Mouse (Mus musculus) neural tube, embryonic 13.5 days (tissue): Measurements from ENCODE around the gene Bcl7a. TPM values are rescaled to one million over a fixed set of nuclear protein-coding genes. Genes with fewer than 3 reads are reported as not detected.

Source experiments
- ATAC-seq: fragments of 200-750 bp; cut with Nextera tagmentation; 2 replicates; pipeline ENCODE4 v1.8.0; 2017; ENCODE audit warnings: low read depth, mild to moderate bottlenecking, moderate TSS enrichment, moderate library complexity
- H3K27ac ChIP-seq: fragments of 300-500 bp; sonication (generic); replicated peaks from 2 replicates; pipeline ENCODE4 v1.5.1; 2015; ENCODE audit warnings: moderate library complexity, mild to moderate bottlenecking, inconsistent platforms
- H3K27me3 ChIP-seq: fragments of 300-500 bp; sonication (generic); 2 replicates; pipeline ENCODE4 v1.6.1; 2015; ENCODE audit warnings: mild to moderate bottlenecking, inconsistent platforms
- H3K36me3 ChIP-seq: fragments of 300-500 bp; sonication (generic); 2 replicates; pipeline ENCODE4 v1.6.1; 2015; ENCODE audit warnings: mild to moderate bottlenecking, inconsistent platforms
- H3K4me1 ChIP-seq: fragments of 300-500 bp; sonication (generic); replicated peaks from 2 replicates; pipeline ENCODE4 v1.6.1; 2015; ENCODE audit warnings: inconsistent platforms
- H3K4me2 ChIP-seq: fragments of 300-500 bp; sonication (generic); 2 replicates; pipeline ENCODE4 v1.6.1; 2015; ENCODE audit warnings: inconsistent platforms, mild to moderate bottlenecking, moderate library complexity
- H3K4me3 ChIP-seq: fragments of 300-500 bp; sonication (generic); 2 replicates; pipeline ENCODE4 v1.5.1; 2015; ENCODE audit warnings: mild to moderate bottlenecking, inconsistent platforms
- H3K9ac ChIP-seq: fragments of 300-500 bp; sonication (generic); 2 replicates; pipeline ENCODE4 v1.6.1; 2015; ENCODE audit warnings: moderate library complexity, mild to moderate bottlenecking, inconsistent platforms
- H3K9me3 ChIP-seq: fragments of 300-500 bp; sonication (generic); 2 replicates; pipeline ENCODE4 v1.6.1; 2016; ENCODE audit warnings: inconsistent platforms
- WGBS: fragments of 180-500 bp; shearing (Covaris S2); methylation state at CpG from one replicate; pipeline ENCODE4 v1.1.7; 2015; 5-methylcytosine and 5-hydroxymethylcytosine counted together
- polyA plus RNA-seq: library from polyadenylated mRNA; unstranded; fragments of >200 nt; fragmentation: Nextera tagmentation; extraction: Ambion mirVana; gene quantifications from 2 replicates; pipeline ENCODE4 v1.2.1, GENCODE M21; 2015

Gene Bcl7a
- polyA plus RNA-seq, result 47.4 and 52.6 TPM in 2 replicates

GRCm38 (mm10) chr5:123343707-123344627 is at the start of gene Bcl7a:
Gene Bcl7a (plus strand): TSS chr5:123343834.
- Histone ChIP-seq H3K9ac (peak within 1 kb of the TSS; percentile 89), H3K4me3 (peak within 1 kb of the TSS; percentile 63), H3K4me1 (peaks cover 38% of the 10 kb centered on the region), H3K9me3 (no peaks in the 10 kb centered on the region), H3K27me3 (no peaks in the 10 kb centered on the region), H3K27ac (peak within 1 kb of the TSS; percentile 99), H3K36me3 (no peaks in the 10 kb centered on the region), H3K4me2 (peak within 1 kb of the TSS; percentile 89)
- peak; percentile 91 for ATAC-seq
- whole genome bisulfite sequencing, result 1% methylated on average over 68 of the region's 69 CpGs

GRCm38 (mm10) chr5:123294653-123295052 is 49.0 kb upstream of the Bcl7a start:
- Histone ChIP-seq H3K9ac (0 out of 2 replicates have a peak overlapping the region, but pooled peaks have one; percentile 47), H3K9me3 (no peaks in the 10 kb centered on the region), H3K27ac (peak overlapping the region; percentile 38; the same call in 1 of the 2 replicates), H3K4me2 (no peak overlapping the region), H3K36me3 (no peaks in the 10 kb centered on the region), H3K27me3 (no peaks in the 10 kb centered on the region), H3K4me3 (no peak overlapping the region), H3K4me1 (peaks cover 14% of the 10 kb centered on the region)
- WGBS, result 59% methylated on average over 9 of the region's 9 CpGs
- no peak for ATAC-seq

- no peaks in the 10 kb centered on the region for H3K27me3 ChIP-seq
- H3K9me3 ChIP-seq, result no peaks in the 10 kb centered on the region
- peaks cover 30% of the 10 kb centered on the region for H3K4me1 ChIP-seq
- no peak overlapping the region for H3K4me2 ChIP-seq
- no peak overlapping the region for H3K4me3 ChIP-seq
- H3K9ac ChIP-seq, result no peak overlapping the region
- WGBS, result 68% methylated on average over 12 of the region's 12 CpGs
- H3K27ac ChIP-seq, result no peak overlapping the region
- no peaks in the 10 kb centered on the region for H3K36me3 ChIP-seq
- ATAC-seq, result no peak
These were observed 47.3 kb upstream of the Bcl7a start for GRCm38 (mm10) chr5:123296224-123296806.

- H3K27me3 ChIP-seq, result no peaks in the 10 kb centered on the region
- no peak overlapping the region for H3K27ac ChIP-seq
- 63% methylated on average over 23 of the region's 23 CpGs for WGBS
- no peak for ATAC-seq
- H3K4me3 ChIP-seq, result no peak overlapping the region
- H3K4me2 ChIP-seq, result no peak overlapping the region
- no peak overlapping the region for H3K9ac ChIP-seq
- H3K4me1 ChIP-seq, result peaks cover 39% of the 10 kb centered on the region
- H3K36me3 ChIP-seq, result no peaks in the 10 kb centered on the region
- H3K9me3 ChIP-seq, result no peaks in the 10 kb centered on the region
These were observed 46.5 kb upstream of the Bcl7a start for GRCm38 (mm10) chr5:123296972-123297754.

GRCm38 (mm10) chr5:123297830-123298229 is 45.8 kb upstream of the Bcl7a start:
- Histone ChIP-seq H3K4me1 (peaks cover 45% of the 10 kb centered on the region), H3K4me2 (no peak overlapping the region), H3K9ac (no peak overlapping the region), H3K36me3 (no peaks in the 10 kb centered on the region), H3K4me3 (no peak overlapping the region), H3K9me3 (no peaks in the 10 kb centered on the region), H3K27ac (no peak overlapping the region), H3K27me3 (no peaks in the 10 kb centered on the region)
- 75% methylated on average over 7 of the region's 7 CpGs for WGBS
- ATAC-seq, result no peak

GRCm38 (mm10) chr5:123298526-123298925 is 45.1 kb upstream of the Bcl7a start:
- no peak overlapping the region for H3K9ac ChIP-seq
- ATAC-seq, result no peak
- no peaks in the 10 kb centered on the region for H3K27me3 ChIP-seq
- 88% methylated on average over 6 of the region's 6 CpGs for WGBS
- H3K27ac ChIP-seq, result no peak overlapping the region
- H3K4me3 ChIP-seq, result no peak overlapping the region
- H3K4me1 ChIP-seq, result peaks cover 47% of the 10 kb centered on the region
- H3K9me3 ChIP-seq, result no peaks in the 10 kb centered on the region
- no peak overlapping the region for H3K4me2 ChIP-seq
- H3K36me3 ChIP-seq, result no peaks in the 10 kb centered on the region

GRCm38 (mm10) chr5:123300496-123301034 is 43.1 kb upstream of the Bcl7a start:
- Histone ChIP-seq H3K36me3 (no peaks in the 10 kb centered on the region), H3K4me1 (peaks cover 35% of the 10 kb centered on the region), H3K27ac (peak overlapping the region; percentile 87), H3K27me3 (peaks cover 3% of the 10 kb centered on the region; the same call in 1 of the 2 replicates), H3K4me2 (no peak overlapping the region), H3K9me3 (no peaks in the 10 kb centered on the region), H3K9ac (peak overlapping the region; percentile 44), H3K4me3 (no peak overlapping the region)
- peak; percentile 59 for ATAC-seq
- WGBS, result 37% methylated on average over 8 of the region's 8 CpGs

- ATAC-seq, result no peak
- 17% methylated on average over 20 of the region's 20 CpGs for WGBS
- H3K9ac ChIP-seq, result 0 out of 2 replicates have a peak overlapping the region, but pooled peaks have one; percentile 8
These were observed 41.7 kb upstream of the Bcl7a start for GRCm38 (mm10) chr5:123301780-123302521.

GRCm38 (mm10) chr5:123307630-123308282 is 35.9 kb upstream of the Bcl7a start:
- Histone ChIP-seq H3K36me3 (no peaks in the 10 kb centered on the region), H3K4me2 (peak overlapping the region; percentile 31), H3K9ac (no peak overlapping the region), H3K27me3 (peaks cover 3% of the 10 kb centered on the region; the same call in 1 of the 2 replicates), H3K27ac (peak overlapping the region; percentile 67), H3K4me3 (no peak overlapping the region), H3K9me3 (no peaks in the 10 kb centered on the region), H3K4me1 (peaks cover 25% of the 10 kb centered on the region)
- peak; percentile 84 for ATAC-seq
- WGBS, result 29% methylated on average over 18 of the region's 18 CpGs

More at GRCm38 (mm10) chr5:123301780-123302521, 41.7 kb upstream of the Bcl7a start:
- H3K27me3 ChIP-seq, result peaks cover 3% of the 10 kb centered on the region; the same call in 1 of the 2 replicates
- H3K4me2 ChIP-seq, result 0 out of 2 replicates have a peak overlapping the region, but pooled peaks have one; percentile 0
- no peaks in the 10 kb centered on the region for H3K36me3 ChIP-seq
- H3K9me3 ChIP-seq, result no peaks in the 10 kb centered on the region
- peaks cover 38% of the 10 kb centered on the region for H3K4me1 ChIP-seq
- no peak overlapping the region for H3K4me3 ChIP-seq
- H3K27ac ChIP-seq, result peak overlapping the region; percentile 87

GRCm38 (mm10) chr5:123309816-123310215 is 33.8 kb upstream of the Bcl7a start:
- H3K36me3 ChIP-seq, result no peaks in the 10 kb centered on the region
- H3K4me3 ChIP-seq, result no peak overlapping the region
- no peaks in the 10 kb centered on the region for H3K27me3 ChIP-seq
- H3K4me2 ChIP-seq, result no peak overlapping the region
- peaks cover 27% of the 10 kb centered on the region for H3K4me1 ChIP-seq
- H3K9me3 ChIP-seq, result no peaks in the 10 kb centered on the region
- WGBS, result 35% methylated on average over 10 of the region's 10 CpGs
- H3K9ac ChIP-seq, result 0 out of 2 replicates have a peak overlapping the region, but pooled peaks have one; percentile 34
- H3K27ac ChIP-seq, result no peak overlapping the region
- ATAC-seq, result no peak
